Mouse (Mus musculus) ES-E14 (cell line): Measurements from ENCODE around the gene Fhad1.

ENCODE experiments used
- CHD2 ChIP-seq: IDR thresholded peaks from 2 replicates; pipeline ENCODE4 v1.6.1; 2014; ENCODE audit warnings: mild to moderate bottlenecking, low read depth, low read length, inconsistent platforms
- HCFC1 ChIP-seq: IDR thresholded peaks from 2 replicates; pipeline ENCODE4 v1.6.1; 2012; ENCODE audit warnings: low read length, inconsistent platforms, borderline replicate concordance; ENCODE audit not compliant: insufficient read depth
- ZC3H11A ChIP-seq: IDR thresholded peaks from 2 replicates; pipeline ENCODE4 v1.6.1; 2012; ENCODE audit warnings: low read depth, mild to moderate bottlenecking, inconsistent platforms, low read length, borderline replicate concordance
- ZNF384 ChIP-seq: IDR thresholded peaks from 2 replicates; pipeline ENCODE4 v1.6.1; 2012; ENCODE audit warnings: low read depth, low read length, inconsistent platforms

DNA sequence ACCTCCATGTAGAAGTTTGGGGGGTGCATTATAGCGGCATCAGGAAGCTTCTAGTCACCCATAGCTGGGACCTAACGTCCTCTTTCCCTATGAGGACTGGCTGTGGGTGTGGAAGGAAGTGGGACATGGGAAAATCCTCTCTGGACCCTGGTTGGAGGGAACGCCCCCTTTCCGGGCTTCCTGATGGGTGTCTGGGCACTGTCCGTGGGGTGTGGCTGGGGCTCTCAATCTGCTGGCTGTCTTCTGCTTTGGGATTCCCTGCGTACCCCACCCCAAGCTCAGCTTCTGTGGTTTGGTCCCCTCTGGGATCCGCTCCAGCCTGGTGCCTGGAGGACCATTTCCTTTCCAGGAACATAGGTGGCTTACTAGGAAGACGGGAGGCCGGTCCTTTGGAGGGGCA is 141.9 kb downstream of the Fhad1 start:
- TF ChIP-seq CHD2 (no peak), ZC3H11A (no peak), HCFC1 (no peak), ZNF384 (no peak)
